Mouse (Mus musculus) liver, embryonic 11.5 days (tissue): ENCODE measurements at regions not wholly inside any gene's neighbourhood (a gene's known extent, or its start where the extent isn't known, plus 50 kb on each side); places are given as distances from the start of the nearest gene placed in this dataset.

Experiments used
- ATAC-seq: fragments of 200-750 bp; cut with Nextera tagmentation; replicated peaks from 2 replicates; pipeline ENCODE4 v1.8.0; 2017; ENCODE audit warnings: moderate number of reproducible peaks, mild to moderate bottlenecking, moderate TSS enrichment, moderate library complexity; ENCODE audit not compliant: low FRiP score
- DNase-seq: peaks from one replicate; pipeline ENCODE4 v3.0.0-alpha.2; 2017; ENCODE audit warnings: low spot score
- H3K27ac ChIP-seq: fragments of 300-500 bp; sonication (generic); 2 replicates; pipeline ENCODE4 v1.5.1; 2014; ENCODE audit warnings: mild to moderate bottlenecking, low read depth, low read length, control low read depth
- H3K27me3 ChIP-seq: fragments of 300-500 bp; sonication (generic); replicated peaks from 2 replicates; pipeline ENCODE4 v1.6.1; 2014; ENCODE audit warnings: low read length, mixed read lengths; ENCODE audit not compliant: control insufficient read depth, insufficient read depth
- H3K36me3 ChIP-seq: fragments of 300-500 bp; sonication (generic); 2 replicates; pipeline ENCODE4 v1.6.1; 2014; ENCODE audit warnings: mild to moderate bottlenecking, low read length, moderate library complexity, mixed read lengths; ENCODE audit not compliant: control insufficient read depth, insufficient read depth
- H3K4me1 ChIP-seq: fragments of 300-500 bp; sonication (generic); replicated peaks from 2 replicates; pipeline ENCODE4 v1.6.1; 2014; ENCODE audit warnings: low read length, mixed read lengths; ENCODE audit not compliant: control insufficient read depth, insufficient read depth
- H3K4me2 ChIP-seq: fragments of 300-500 bp; sonication (generic); 2 replicates; pipeline ENCODE4 v1.6.1; 2014; ENCODE audit warnings: mild to moderate bottlenecking, control low read depth, moderate library complexity
- H3K4me3 ChIP-seq: fragments of 300-500 bp; sonication (generic); 2 replicates; pipeline ENCODE4 v1.5.1; 2014; ENCODE audit warnings: low read depth, low read length, control low read depth
- H3K9ac ChIP-seq: fragments of 300-500 bp; sonication (generic); 2 replicates; pipeline ENCODE4 v1.6.1; 2014; ENCODE audit warnings: low read depth, low read length, control low read depth
- H3K9me3 ChIP-seq: fragments of 300-500 bp; sonication (generic); 2 replicates; pipeline ENCODE4 v1.6.1; 2016; ENCODE audit warnings: low read length, inconsistent platforms, mixed read lengths; ENCODE audit not compliant: control insufficient read depth
- WGBS: fragments of 180-500 bp; shearing (Covaris S2); extraction: QIAGEN DNeasy Blood & Tissue Kit; methylation state at CpG from one replicate; pipeline ENCODE4 v1.1.7; 2014; 5-methylcytosine and 5-hydroxymethylcytosine counted together

- peaks cover 6% of the 10 kb centered on the region; the same call in 1 of the 2 replicates for H3K27me3 ChIP-seq
- no peaks in the 10 kb centered on the region for H3K9me3 ChIP-seq
- no peaks in the 10 kb centered on the region for H3K36me3 ChIP-seq
- H3K4me3 ChIP-seq = no peak overlapping the region
- ATAC-seq (no peak), DNase-seq (no peak)
- 72% methylated on average over 9 of the region's 9 CpGs for WGBS
- no peak overlapping the region for H3K27ac ChIP-seq
- H3K4me2 ChIP-seq = no peak overlapping the region
- no peak overlapping the region for H3K9ac ChIP-seq
- no peaks in the 10 kb centered on the region for H3K4me1 ChIP-seq
Observed at GRCm38 (mm10) chr8:91908731-91909353, 107.0 kb upstream of the Irx3 start.

DNA sequence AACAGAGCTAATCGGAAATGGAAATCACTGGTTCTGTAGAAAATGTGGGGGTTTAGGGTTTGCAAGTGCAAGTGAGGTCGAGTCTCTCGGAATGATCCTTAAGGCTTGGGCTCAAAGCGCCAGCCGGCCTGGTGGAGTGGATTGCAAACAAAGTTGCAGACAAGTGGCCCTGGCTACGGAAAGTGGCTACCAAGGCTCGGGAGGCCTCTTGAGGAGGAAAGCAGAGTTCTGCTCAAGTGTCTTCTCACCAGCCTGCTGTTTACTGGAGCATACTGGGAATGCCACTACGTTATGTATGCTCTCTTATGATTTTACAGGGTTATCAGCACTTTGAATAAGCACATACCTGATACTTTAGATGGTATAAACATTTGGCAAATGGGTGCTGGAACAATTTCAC is 105.3 kb upstream of the Irx3 start:
- Histone ChIP-seq H3K27ac (no peak overlapping the region), H3K36me3 (no peaks in the 10 kb centered on the region), H3K4me1 (no peaks in the 10 kb centered on the region), H3K9me3 (no peaks in the 10 kb centered on the region), H3K4me2 (no peak overlapping the region), H3K9ac (no peak overlapping the region), H3K4me3 (no peak overlapping the region), H3K27me3 (peaks cover 6% of the 10 kb centered on the region; the same call in 1 of the 2 replicates)
- no peak for ATAC-seq
- no peak for DNase-seq
- 81% methylated on average over 8 of the region's 8 CpGs for WGBS

GRCm38 (mm10) chr8:91901525-91902281 is 99.8 kb upstream of the Irx3 start:
- DNase-seq (no peak), ATAC-seq (no peak)
- H3K4me3 ChIP-seq = no peak overlapping the region
- H3K9ac ChIP-seq = no peak overlapping the region
- H3K9me3 ChIP-seq = no peaks in the 10 kb centered on the region
- H3K36me3 ChIP-seq = no peaks in the 10 kb centered on the region
- no peaks in the 10 kb centered on the region for H3K4me1 ChIP-seq
- H3K27me3 ChIP-seq = peaks cover 6% of the 10 kb centered on the region; the same call in 1 of the 2 replicates
- 78% methylated on average over 10 of the region's 10 CpGs for WGBS
- H3K4me2 ChIP-seq = no peak overlapping the region
- H3K27ac ChIP-seq = no peak overlapping the region

DNA sequence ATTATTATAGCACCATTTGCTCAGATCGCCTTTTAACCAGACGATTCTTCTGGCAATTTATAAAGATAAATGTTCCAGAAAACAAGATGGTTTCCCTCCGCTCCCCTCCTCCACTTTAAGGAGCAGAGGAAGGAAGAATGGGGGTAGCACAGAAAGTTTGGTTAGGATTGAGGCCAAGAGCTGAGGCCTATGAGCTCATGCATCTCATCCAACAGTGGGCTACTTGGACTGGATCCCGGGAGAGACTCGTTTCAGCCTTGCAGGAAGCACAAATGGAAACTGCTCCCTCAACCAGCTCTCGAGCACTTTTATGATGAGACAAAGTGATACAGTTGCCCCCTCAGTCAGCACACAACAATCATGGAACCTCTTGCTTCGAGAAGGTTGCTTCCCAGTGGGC is 97.9 kb upstream of the Irx3 start:
- WGBS = 72% methylated on average over 7 of the region's 7 CpGs
- Histone ChIP-seq H3K9me3 (no peaks in the 10 kb centered on the region), H3K9ac (no peak overlapping the region), H3K27ac (no peak overlapping the region), H3K4me1 (no peaks in the 10 kb centered on the region), H3K4me3 (no peak overlapping the region), H3K27me3 (peaks cover 6% of the 10 kb centered on the region; the same call in 1 of the 2 replicates), H3K36me3 (no peaks in the 10 kb centered on the region), H3K4me2 (no peak overlapping the region)
- DNase-seq (no peak), ATAC-seq (no peak)

GRCm38 (mm10) chr8:91897381-91897780 is 95.5 kb upstream of the Irx3 start:
- Histone ChIP-seq H3K4me1 (no peaks in the 10 kb centered on the region), H3K9ac (no peak overlapping the region), H3K4me3 (no peak overlapping the region), H3K27ac (no peak overlapping the region), H3K4me2 (no peak overlapping the region), H3K9me3 (no peaks in the 10 kb centered on the region), H3K36me3 (no peaks in the 10 kb centered on the region), H3K27me3 (peaks cover 6% of the 10 kb centered on the region; the same call in 1 of the 2 replicates)
- 45% methylated on average over 7 of the region's 7 CpGs for WGBS
- DNase-seq = no peak
- ATAC-seq = no peak

GRCm38 (mm10) chr8:91895987-91896386 is 94.1 kb upstream of the Irx3 start:
- no peaks in the 10 kb centered on the region for H3K9me3 ChIP-seq
- H3K4me2 ChIP-seq = no peak overlapping the region
- 65% methylated on average over 6 of the region's 6 CpGs for WGBS
- peaks cover 6% of the 10 kb centered on the region; the same call in 1 of the 2 replicates for H3K27me3 ChIP-seq
- no peaks in the 10 kb centered on the region for H3K4me1 ChIP-seq
- H3K9ac ChIP-seq = no peak overlapping the region
- ATAC-seq (no peak), DNase-seq (no peak)
- H3K27ac ChIP-seq = no peak overlapping the region
- no peaks in the 10 kb centered on the region for H3K36me3 ChIP-seq
- H3K4me3 ChIP-seq = no peak overlapping the region

- no peak overlapping the region for H3K27ac ChIP-seq
- no peaks in the 10 kb centered on the region for H3K4me1 ChIP-seq
- ATAC-seq (no peak), DNase-seq (no peak)
- H3K36me3 ChIP-seq = no peaks in the 10 kb centered on the region
- H3K9me3 ChIP-seq = no peaks in the 10 kb centered on the region
- no peak overlapping the region for H3K4me2 ChIP-seq
- no peak overlapping the region for H3K4me3 ChIP-seq
- H3K27me3 ChIP-seq = no peaks in the 10 kb centered on the region
- WGBS = 73% methylated on average over 2 of the region's 2 CpGs
- no peak overlapping the region for H3K9ac ChIP-seq
Observed at GRCm38 (mm10) chr8:91884862-91885261, 83.0 kb upstream of the Irx3 start.

DNA sequence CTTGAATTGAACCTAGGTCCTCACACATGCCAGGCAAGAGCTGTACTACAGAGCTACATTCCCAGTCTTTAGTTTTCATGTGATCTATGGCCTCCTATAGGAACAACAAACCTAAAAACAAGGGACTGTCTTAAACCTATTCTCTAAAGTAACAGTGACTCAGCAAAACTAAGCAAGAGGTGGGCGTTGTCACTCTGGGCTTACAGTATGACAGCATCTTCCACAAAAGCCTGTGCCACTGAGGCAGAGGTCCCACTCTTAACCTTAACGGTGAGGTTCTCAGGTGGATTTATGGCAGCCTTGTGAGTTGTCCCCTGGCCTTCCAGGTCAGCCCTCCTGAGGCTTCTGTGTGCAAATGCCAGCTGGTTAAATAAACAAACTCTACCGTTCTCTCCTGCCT is 82.5 kb upstream of the Irx3 start:
- no peaks in the 10 kb centered on the region for H3K4me1 ChIP-seq
- no peak overlapping the region for H3K4me3 ChIP-seq
- 54% methylated on average over 3 of the region's 3 CpGs for WGBS
- H3K36me3 ChIP-seq = no peaks in the 10 kb centered on the region
- H3K4me2 ChIP-seq = no peak overlapping the region
- peaks cover 3% of the 10 kb centered on the region for H3K27me3 ChIP-seq
- H3K27ac ChIP-seq = no peak overlapping the region
- no peak overlapping the region for H3K9ac ChIP-seq
- no peak for DNase-seq
- no peaks in the 10 kb centered on the region for H3K9me3 ChIP-seq
- no peak; the same call in 1 of the 2 replicates for ATAC-seq

DNA sequence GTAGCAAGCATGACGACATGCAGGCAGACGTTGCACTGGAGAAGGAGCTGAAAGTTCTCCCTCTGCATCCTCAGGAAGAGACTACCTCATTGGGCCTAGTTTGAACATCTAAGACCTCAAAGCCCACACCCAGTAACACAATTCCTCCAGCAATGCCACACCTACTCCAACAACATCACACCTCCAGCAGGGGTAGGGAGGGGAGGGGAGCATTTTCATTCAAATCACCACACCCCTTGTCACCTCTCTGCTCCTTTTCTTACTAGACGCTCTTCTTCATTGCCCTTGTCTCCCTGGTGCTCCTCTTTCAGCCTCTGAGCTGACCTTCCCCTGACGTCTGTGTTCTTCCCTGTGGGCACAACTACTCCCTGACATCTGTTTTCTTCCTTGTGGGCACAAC is 81.1 kb upstream of the Irx3 start:
- no peak overlapping the region for H3K4me2 ChIP-seq
- 65% methylated on average over 4 of the region's 4 CpGs for WGBS
- no peak for DNase-seq
- no peak overlapping the region for H3K4me3 ChIP-seq
- no peaks in the 10 kb centered on the region for H3K9me3 ChIP-seq
- no peak overlapping the region for H3K27ac ChIP-seq
- ATAC-seq = no peak
- no peaks in the 10 kb centered on the region for H3K4me1 ChIP-seq
- H3K36me3 ChIP-seq = no peaks in the 10 kb centered on the region
- peaks cover 5% of the 10 kb centered on the region for H3K27me3 ChIP-seq
- no peak overlapping the region for H3K9ac ChIP-seq
